Mouse (Mus musculus) small intestine, adult 2 months (tissue): ENCODE measurements around the gene Gucy2g. TPM values are rescaled to one million over a fixed set of nuclear protein-coding genes. Genes with fewer than 3 reads are reported as not detected.

Source experiments
- H3K27ac ChIP-seq: fragments of 200-500 bp; 2 replicates; pipeline ENCODE4 v1.5.1; 2012; ENCODE audit warnings: low read depth, low read length, control low read depth, inconsistent platforms; ENCODE audit not compliant: insufficient read depth
- H3K27me3 ChIP-seq: fragments of 200-500 bp; 2 replicates; pipeline ENCODE4 v1.6.1; 2012; ENCODE audit warnings: mild to moderate bottlenecking, moderate library complexity, low read length, inconsistent platforms; ENCODE audit not compliant: control insufficient read depth, insufficient read depth
- H3K36me3 ChIP-seq: fragments of 200-500 bp; 2 replicates; pipeline ENCODE4 v1.6.1; 2012; ENCODE audit warnings: mild to moderate bottlenecking, low read length, control low read depth, inconsistent platforms; ENCODE audit not compliant: control insufficient read depth, insufficient read depth
- H3K4me1 ChIP-seq: fragments of 200-500 bp; 2 replicates; pipeline ENCODE4 v1.6.1; 2012; ENCODE audit warnings: low read length, inconsistent platforms, mixed read lengths; ENCODE audit not compliant: control insufficient read depth, insufficient read depth, insufficient read length
- H3K4me3 ChIP-seq: fragments of 200-500 bp; 2 replicates; pipeline ENCODE4 v1.5.1; 2012; ENCODE audit warnings: low read depth, mild to moderate bottlenecking, control low read depth, inconsistent platforms, low read length, moderate library complexity
- CTCF ChIP-seq: fragments of 200-500 bp; IDR thresholded peaks from 2 replicates; pipeline ENCODE4 v1.5.1; 2012; ENCODE audit warnings: low read depth, mild to moderate bottlenecking, control low read depth, inconsistent platforms, low read length, moderate library complexity, mixed read lengths; ENCODE audit not compliant: insufficient replicate concordance, insufficient read length; ENCODE audit errors: extremely low read depth
- POLR2A ChIP-seq: fragments of 200-500 bp; IDR thresholded peaks from 2 replicates; pipeline ENCODE4 v1.6.1; 2012; ENCODE audit warnings: low read depth, mild to moderate bottlenecking, control low read depth, inconsistent platforms, low read length, moderate library complexity
- WGBS: fragments of 180-500 bp; shearing (Covaris S2); methylation state at CpG from one replicate; pipeline ENCODE4 v1.1.7; 2018; 5-methylcytosine and 5-hydroxymethylcytosine counted together
- polyA plus RNA-seq: library from polyadenylated mRNA; depleted of rRNA; stranded (reverse); fragments of >200 nt; gene quantifications from 2 replicates; pipeline ENCODE4 v1.2.3, GENCODE M21; 2012; rRNA removed

Gene Gucy2g
- polyA plus RNA-seq: 0.03 TPM in 1 of 2 replicates, not detected in the other

GRCm38 (mm10) chr19:55241186-55241645 lies at the start of gene Gucy2g:
Gene Gucy2g, minus strand, starts transcription at chr19:55241236.
- H3K27ac ChIP-seq: no peak within 1 kb of the TSS
- no peaks in the 10 kb centered on the region for H3K36me3 ChIP-seq
- no peak for TF ChIP-seq CTCF
- no peak for TF ChIP-seq POLR2A
- H3K27me3 ChIP-seq: no peaks in the 10 kb centered on the region
- 89% methylated on average over 6 of the region's 6 CpGs for WGBS
- H3K4me1 ChIP-seq: peaks cover 9% of the 10 kb centered on the region; the same call in 1 of the 2 replicates
- no peak within 1 kb of the TSS for H3K4me3 ChIP-seq

GRCm38 (mm10) chr19:55288974-55289373 lies 47.9 kb upstream of the Gucy2g start:
- TF ChIP-seq CTCF: no peak
- peaks cover 88% of the 10 kb centered on the region for H3K36me3 ChIP-seq

GRCm38 (mm10) chr19:55286034-55286433 lies 45.0 kb upstream of the Gucy2g start:
- H3K36me3 ChIP-seq: peaks cover 90% of the 10 kb centered on the region
- no peaks in the 10 kb centered on the region for H3K4me1 ChIP-seq
- no peak overlapping the region for H3K4me3 ChIP-seq
- no peak overlapping the region for H3K27ac ChIP-seq
- 93% methylated on average over 4 of the region's 4 CpGs for WGBS
- TF ChIP-seq CTCF: no peak
- no peak for TF ChIP-seq POLR2A
- no peaks in the 10 kb centered on the region for H3K27me3 ChIP-seq

More at GRCm38 (mm10) chr19:55288974-55289373, 47.9 kb upstream of the Gucy2g start:
- Histone ChIP-seq H3K4me1 (no peaks in the 10 kb centered on the region), H3K4me3 (no peak overlapping the region), H3K27ac (no peak overlapping the region), H3K27me3 (no peaks in the 10 kb centered on the region)

- 81% methylated on average over 4 of the region's 4 CpGs for WGBS
- Histone ChIP-seq H3K4me1 (no peaks in the 10 kb centered on the region), H3K4me3 (no peak overlapping the region), H3K27ac (no peak overlapping the region), H3K36me3 (peaks cover 88% of the 10 kb centered on the region), H3K27me3 (no peaks in the 10 kb centered on the region)
- TF ChIP-seq POLR2A (no peak), CTCF (no peak)
These were observed 43.1 kb upstream of the Gucy2g start for GRCm38 (mm10) chr19:55284093-55284492.

GRCm38 (mm10) chr19:55276770-55277169 lies 35.7 kb upstream of the Gucy2g start:
- peaks cover 79% of the 10 kb centered on the region for H3K36me3 ChIP-seq
- TF ChIP-seq CTCF (no peak), POLR2A (no peak)
- no peak overlapping the region for H3K27ac ChIP-seq
- no peaks in the 10 kb centered on the region for H3K4me1 ChIP-seq
- no peak overlapping the region for H3K4me3 ChIP-seq
- no peaks in the 10 kb centered on the region for H3K27me3 ChIP-seq
- WGBS: 89% methylated on average over 3 of the region's 3 CpGs

- no peak overlapping the region for H3K4me3 ChIP-seq
- no peak for TF ChIP-seq POLR2A
- TF ChIP-seq CTCF: no peak
- WGBS: 69% methylated on average over 4 of the region's 4 CpGs
- no peaks in the 10 kb centered on the region for H3K27me3 ChIP-seq
- H3K4me1 ChIP-seq: no peaks in the 10 kb centered on the region
- no peak overlapping the region for H3K27ac ChIP-seq
- peaks cover 77% of the 10 kb centered on the region for H3K36me3 ChIP-seq
These were observed 35.1 kb upstream of the Gucy2g start for GRCm38 (mm10) chr19:55276100-55276499.

GRCm38 (mm10) chr19:55273340-55273739 lies 32.3 kb upstream of the Gucy2g start:
- no peak overlapping the region for H3K27ac ChIP-seq
- H3K4me3 ChIP-seq: no peak overlapping the region
- H3K4me1 ChIP-seq: peaks cover 2% of the 10 kb centered on the region; the same call in 1 of the 2 replicates
- H3K36me3 ChIP-seq: peaks cover 79% of the 10 kb centered on the region
- H3K27me3 ChIP-seq: no peaks in the 10 kb centered on the region
- TF ChIP-seq POLR2A (no peak), CTCF (no peak)
- 73% methylated on average over 6 of the region's 6 CpGs for WGBS

GRCm38 (mm10) chr19:55271448-55271847 lies 30.4 kb upstream of the Gucy2g start:
- TF ChIP-seq CTCF: no peak
- no peak for TF ChIP-seq POLR2A
- no peaks in the 10 kb centered on the region for H3K27me3 ChIP-seq
- H3K4me1 ChIP-seq: peaks cover 9% of the 10 kb centered on the region
- H3K27ac ChIP-seq: no peak overlapping the region
- H3K36me3 ChIP-seq: peaks cover 67% of the 10 kb centered on the region
- 34% methylated on average over 3 of the region's 3 CpGs for WGBS
- no peak overlapping the region for H3K4me3 ChIP-seq
